Mouse (Mus musculus) WW6 (cell line): ENCODE data around the gene F13a1.

Experiments
- DNase-seq: peaks from one replicate; pipeline ENCODE4 v3.0.0-alpha.2; 2013; ENCODE audit warnings: low read depth, low spot score

F13a1 gene

DNA sequence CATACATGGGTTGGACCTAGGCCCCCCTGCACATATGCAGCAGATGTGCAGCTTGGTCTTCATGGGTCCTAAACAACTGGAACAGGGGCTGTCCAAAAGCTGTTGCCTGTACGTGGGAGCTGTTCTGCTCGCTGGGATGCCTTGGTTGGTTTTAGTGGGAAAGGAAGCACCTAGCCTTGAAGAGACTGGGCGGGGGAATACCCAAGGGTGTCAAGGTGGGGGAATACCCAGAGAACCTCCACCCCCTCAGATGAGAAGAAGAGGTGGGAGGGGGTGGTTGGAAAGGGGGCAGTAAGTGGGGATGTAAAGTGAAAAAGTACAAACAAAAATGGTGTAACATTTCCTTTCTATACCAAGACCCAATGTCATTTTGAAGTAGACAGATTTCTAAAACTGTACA, 95.1 kb downstream of the F13a1 start:
- DNase-seq: no peak

DNA sequence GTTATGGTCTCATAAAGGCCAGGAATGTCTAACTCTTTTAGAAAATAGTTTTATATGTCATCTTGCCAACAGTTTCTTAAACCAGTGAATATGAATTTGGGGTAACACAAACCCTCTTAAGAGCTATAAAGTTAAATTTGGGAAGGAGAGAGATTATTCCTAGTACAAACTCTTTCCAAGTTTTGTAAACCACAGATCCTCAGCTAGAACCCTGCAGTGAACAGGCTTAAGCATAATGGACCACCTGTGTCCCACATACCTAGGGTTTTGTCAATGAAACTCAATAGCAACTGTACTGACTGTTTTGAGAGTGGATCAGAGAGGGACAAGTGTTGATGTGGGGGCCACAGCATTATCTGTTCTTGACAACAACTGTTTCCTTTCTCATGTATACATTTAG, 96.4 kb downstream of the F13a1 start:
- no peak for DNase-seq

DNA sequence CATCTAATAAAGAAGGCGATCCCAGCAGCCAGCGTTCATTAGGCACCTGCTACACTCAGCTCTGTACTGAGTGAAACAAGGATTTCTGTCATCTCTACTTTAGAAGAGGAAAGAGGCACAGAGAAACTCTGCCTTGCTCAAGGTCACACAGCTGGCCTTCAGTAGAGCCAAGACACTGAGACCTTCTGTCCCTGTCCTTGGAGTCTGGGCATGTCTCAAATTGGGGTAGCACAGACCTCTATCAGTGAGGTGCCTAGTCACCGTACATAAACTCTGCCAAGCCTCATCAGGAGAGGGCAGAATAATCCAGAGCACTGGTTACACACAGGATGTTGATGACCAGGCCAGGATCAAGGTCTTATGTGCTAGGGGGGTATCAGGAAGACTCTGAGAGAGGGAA, 108.2 kb downstream of the F13a1 start:
- no peak for DNase-seq

DNA sequence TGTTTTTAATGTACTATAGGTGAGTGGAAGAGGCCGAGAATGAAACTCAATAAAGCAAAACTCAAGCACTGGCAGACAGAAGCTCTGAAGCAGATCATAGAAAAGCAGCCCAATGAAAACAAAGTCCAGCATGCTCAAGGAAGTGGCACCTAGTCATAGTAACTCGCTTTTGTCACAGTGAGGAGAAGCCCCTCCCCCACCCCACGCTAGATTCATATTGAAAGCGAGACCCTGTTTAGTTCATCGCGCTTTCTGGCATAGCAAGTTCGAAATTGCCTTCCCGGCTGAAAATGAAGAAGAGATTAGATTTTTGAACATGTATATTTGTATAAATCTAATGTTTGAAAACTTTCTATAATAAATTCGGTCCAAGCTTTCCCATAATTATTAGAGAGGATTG, 118.0 kb downstream of the F13a1 start:
- DNase-seq: no peak

DNA sequence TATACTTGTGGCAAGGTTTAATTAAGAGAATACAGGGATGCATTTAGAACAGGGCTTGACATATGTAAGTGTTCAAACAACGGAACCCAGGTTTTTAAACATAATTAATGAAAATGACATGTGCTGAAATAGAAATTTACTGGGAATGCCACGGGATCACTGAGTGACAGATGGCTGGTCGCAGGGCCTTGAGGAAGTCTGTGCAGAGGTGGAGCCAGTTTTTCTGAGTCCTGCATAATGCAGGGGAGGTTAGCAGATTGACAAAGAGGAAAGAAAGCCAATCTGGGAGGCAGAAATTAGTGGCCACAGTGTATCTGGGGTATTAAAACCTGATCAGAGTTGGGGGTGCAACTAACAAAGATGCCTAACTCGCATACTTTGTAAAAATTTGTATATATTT, 130.3 kb downstream of the F13a1 start:
- DNase-seq: no peak

DNA sequence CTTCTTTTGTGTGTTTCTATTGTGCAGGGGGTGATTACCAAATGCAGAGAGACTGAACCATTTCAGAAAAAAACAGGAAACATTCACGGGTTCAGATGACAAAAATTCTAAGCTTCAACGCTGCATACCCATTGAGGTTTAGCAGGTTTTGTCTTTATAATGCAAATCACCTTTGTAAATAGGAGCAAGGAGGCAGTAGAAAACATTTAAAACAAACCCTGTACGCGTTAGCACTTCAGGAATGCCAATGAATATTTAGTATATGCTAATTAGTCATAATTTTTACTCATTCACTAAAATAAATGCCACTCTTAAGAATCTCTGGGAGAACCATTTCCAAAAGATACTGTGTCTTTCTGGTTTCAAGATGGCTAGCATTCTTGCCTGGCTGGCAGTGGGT, 146.2 kb downstream of the F13a1 start:
- no peak for DNase-seq

DNA sequence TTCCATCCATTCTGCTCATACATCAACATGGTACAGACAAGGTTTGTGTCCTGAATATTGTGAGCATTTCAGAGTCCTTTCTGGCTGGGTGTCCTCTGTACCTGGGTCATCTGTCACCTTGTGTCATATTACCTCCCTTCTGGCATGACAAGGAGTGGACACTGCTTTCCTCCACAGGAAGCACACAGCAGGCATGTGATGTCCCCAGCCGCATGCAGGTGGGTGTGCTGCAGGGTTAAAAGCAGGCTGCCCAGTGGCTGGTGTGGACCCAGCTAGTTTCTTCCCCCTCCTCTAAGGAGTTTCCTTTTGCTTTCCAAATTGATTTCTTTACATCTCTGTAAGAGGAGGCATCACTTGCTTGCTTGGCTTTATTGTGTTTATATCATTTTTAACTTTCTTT, 146.6 kb downstream of the F13a1 start:
- no peak for DNase-seq

DNA sequence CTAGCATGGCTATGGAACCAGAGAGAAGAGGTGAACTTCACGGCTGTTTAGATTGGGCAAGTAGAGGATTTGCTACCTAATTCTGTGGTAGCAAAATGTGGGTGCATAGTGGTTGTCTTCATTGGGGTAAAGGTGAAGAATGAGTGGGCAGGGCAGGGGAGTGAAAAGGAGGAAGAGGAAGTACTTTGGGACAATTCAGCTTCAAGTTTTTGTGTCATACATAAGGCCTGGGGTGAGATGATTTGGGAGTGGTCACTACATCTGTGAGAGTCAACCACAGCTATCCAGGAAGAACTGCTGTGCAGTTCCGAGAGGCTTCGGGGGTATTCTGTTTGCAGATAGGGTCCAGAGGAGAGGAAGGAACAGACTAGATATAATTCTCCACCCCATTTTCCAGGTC, 148.4 kb downstream of the F13a1 start:
- DNase-seq: no peak

DNA sequence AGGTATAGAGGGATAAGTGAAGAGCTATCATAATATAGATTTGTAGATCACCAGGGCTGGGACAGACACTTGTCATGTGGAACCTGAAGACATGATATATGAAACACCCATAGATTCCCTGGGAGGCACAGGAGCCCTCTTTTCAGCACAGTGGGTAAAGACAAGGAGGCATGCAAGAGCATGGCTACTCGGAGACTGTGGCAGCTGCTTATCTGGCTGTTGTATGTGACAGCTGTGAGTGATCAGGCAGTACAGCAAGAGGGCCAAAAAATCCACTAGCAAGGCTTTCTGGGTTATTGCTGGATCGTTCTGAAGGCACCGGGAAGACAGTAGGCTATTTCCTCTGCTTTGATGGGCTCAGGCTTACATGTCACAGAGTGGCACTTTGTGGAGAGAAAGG, 149.0 kb downstream of the F13a1 start:
- no peak for DNase-seq

DNA sequence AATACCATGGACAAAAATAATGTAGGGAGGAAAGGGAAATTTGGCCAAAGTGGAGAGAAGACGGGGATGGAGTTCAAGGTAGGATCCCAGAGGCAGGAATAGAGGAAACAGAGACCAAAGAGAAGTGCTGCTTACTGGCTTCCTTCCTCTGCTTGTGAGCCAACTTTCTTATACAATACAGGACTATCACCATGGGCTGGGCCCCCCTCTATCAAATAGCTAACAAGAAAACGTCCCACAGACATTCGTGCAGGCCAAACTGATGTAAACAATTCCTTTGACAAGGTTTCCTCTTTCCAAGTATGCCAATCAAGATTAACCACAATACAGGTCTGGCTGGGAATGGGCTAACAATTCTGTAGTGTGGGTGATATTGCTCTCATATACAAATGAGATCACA, 154.0 kb downstream of the F13a1 start:
- DNase-seq: no peak

DNA sequence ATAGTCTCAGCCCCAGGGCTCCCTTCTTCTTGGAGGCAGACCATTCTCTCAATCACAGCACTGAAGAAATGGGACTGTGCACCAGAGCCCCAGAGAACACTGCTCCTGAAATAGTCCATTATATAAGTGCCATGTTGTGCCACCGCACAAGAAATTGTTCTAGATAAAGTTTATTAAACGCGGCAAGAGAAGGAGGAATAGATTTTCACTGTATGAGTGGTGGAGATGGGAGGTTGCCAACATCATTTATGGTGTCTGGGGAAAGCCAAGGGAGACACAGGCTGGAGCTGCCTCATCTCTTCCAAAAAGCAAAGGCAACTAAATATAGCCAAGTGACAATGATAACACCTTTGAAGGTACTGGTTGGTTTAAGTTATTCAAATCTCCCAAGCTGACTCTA, 156.3 kb downstream of the F13a1 start:
- no peak for DNase-seq

DNA sequence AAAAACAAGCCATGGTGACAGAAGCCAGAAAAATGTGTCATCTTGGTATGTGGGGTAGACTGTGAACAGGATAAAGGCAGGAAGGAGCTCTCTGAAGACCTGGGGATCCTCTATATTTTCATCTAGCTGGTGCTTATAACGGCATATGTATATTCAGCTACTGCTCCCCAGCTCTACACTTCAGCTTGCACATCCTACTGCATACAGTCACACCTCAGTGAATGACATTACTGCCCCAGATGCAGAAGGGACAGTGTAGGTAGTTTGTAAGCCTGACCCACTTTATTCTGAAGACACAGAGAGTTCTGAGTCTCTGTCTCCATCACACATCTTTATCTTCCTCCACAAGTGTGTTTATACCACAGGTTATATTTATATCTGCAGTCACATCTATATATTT, 157.8 kb downstream of the F13a1 start:
- DNase-seq: no peak

DNA sequence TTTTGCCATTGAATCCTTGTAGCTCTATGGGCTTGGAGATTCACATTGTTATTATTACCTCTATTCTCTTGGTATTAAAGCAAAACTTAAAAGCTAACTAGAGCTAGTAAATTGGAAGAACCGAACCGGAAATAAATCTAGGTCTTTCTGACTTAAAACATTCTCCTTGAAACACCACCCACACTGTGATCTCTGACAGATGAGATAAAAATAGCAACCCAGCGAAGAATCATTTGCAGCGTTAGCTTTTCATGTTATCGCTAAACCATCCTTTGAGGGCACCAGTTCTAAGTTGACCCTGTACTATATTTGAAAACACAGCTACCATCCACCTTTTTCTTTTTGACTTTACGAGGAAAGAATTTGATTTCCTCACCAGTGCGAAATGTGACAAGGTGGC, 164.1 kb downstream of the F13a1 start:
- no peak for DNase-seq

DNA sequence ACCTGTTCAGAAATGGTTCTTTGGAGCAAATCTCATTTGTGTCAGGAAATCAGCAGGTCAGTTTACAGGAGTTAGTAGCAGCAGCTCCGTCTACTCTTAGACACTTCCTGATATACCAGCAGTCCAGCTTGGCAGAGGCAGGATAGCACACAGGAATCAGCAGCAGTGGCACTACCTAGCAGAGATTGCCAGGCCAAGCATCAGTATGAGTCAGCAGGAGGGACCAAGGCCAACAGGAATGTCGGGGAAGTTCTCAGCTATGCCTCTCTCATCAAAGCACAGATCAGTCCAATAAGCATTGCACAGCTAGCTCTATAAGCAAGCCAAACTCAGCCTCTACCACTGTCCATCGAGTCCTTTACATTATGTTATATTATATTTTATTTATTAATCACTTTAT, 210.9 kb downstream of the F13a1 start:
- no peak for DNase-seq
